In the genomic region with DNA sequence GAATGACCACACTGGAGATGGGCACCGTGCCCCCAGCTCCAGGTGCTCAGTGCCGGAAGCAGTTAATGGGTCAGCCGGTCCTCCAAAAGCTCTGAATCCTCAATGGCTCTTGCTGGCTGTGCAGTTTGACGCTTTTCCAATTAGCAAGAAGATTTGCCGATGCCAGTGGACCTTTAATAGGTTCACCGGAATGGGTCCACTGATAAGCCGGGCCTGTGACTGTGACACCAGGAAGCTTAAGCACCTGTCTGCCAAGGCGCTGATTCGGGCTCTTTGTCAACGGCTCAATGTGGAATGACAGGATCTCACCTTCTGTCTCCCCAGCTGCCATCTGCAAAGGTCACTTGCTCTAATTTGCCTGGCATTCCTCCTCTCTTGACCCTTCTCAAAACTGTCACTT, we compare ENCODE assay signal across 28 mouse cellular contexts.
A peak's percentile ranks its signal among the peaks of the same experiment; 100 is the strongest.
DNase-seq lines count a peak whose midpoint lies in the region; ATAC-seq lines count a peak whose summit lies in the region.
"Had no signal": no experiment of that assay in that cellular context is flagged by ENCODE, and none has a peak within 500 bp of the region (broad histone marks: within the 10 kb centered on the region; RNA-seq: fewer than 3 reads in every experiment).

No protein-coding gene starts in this region.

- intact Hi-C loops in left cerebral cortex, postnatal 4 days (cut with DNase I), result no loop called here

- 0 out of 2 replicates have a peak, but pooled peaks cover 7% of the 10 kb centered on the region for H3K4me1 ChIP-seq in midbrain, embryonic 13.5 days (replicated peaks)
- H3K4me1 ChIP-seq: embryonic facial prominence, embryonic 12.5 days; forebrain, embryonic 15.5 days; neural tube, embryonic 13.5 days had no signal

- 0 out of 2 replicates have a peak, but pooled peaks cover 4% of the 10 kb centered on the region for H3K27me3 ChIP-seq in midbrain, embryonic 13.5 days
- H3K27me3 ChIP-seq: embryonic facial prominence, embryonic 12.5 days; forebrain, embryonic 15.5 days; hindbrain, embryonic 12.5 days; neural tube, embryonic 13.5 days had no signal

- H3K36me3 ChIP-seq in midbrain, embryonic 13.5 days, result no peaks in the 10 kb centered on the region
- H3K36me3 ChIP-seq: embryonic facial prominence, embryonic 12.5 days; forebrain, embryonic 15.5 days; hindbrain, embryonic 12.5 days; neural tube, embryonic 13.5 days had no signal

- DNase-seq in left cerebral cortex, postnatal 4 days, result peak; percentile 35
- DNase-seq in left cerebral cortex, adult 18-20 months (ENCODE audit: low spot score in 2 of 2), result no peak
- DNase-seq in cerebellum, adult 11-12 months, result peak; percentile 86
- DNase-seq in cerebellum, adult 8-10 months, result peak; percentile 66
- DNase-seq in cerebellum, postnatal 25 days, result peak; percentile 75 to 84
- no peak for DNase-seq in lung, postnatal 36 days
- DNase-seq: adrenal gland, postnatal 25 days; B cell, adult 2 months; embryo, embryonic 11 days; gastrocnemius, adult 2 months; kidney, adult 8-10 months; kidney, postnatal 4 days; layer of hippocampus, postnatal 36 days; liver; lung, adult 2 months; lung, postnatal 10 days; right cerebral cortex, postnatal 25 days; thymus, adult 2 months; thymus, postnatal 36 days had no signal

- no peak overlapping the region for H3K4me2 ChIP-seq in midbrain, embryonic 13.5 days (replicated peaks)
- H3K4me2 ChIP-seq: embryonic facial prominence, embryonic 12.5 days; forebrain, embryonic 15.5 days; hindbrain, embryonic 12.5 days; neural tube, embryonic 13.5 days had no signal

- no peak overlapping the region for H3K4me3 ChIP-seq in midbrain, embryonic 13.5 days (replicated peaks)
- H3K4me3 ChIP-seq: embryonic facial prominence, embryonic 12.5 days; forebrain, embryonic 15.5 days; gastrocnemius, adult 2 months; hindbrain, embryonic 12.5 days; neural tube, embryonic 13.5 days had no signal

- ATAC-seq in midbrain, embryonic 13.5 days, result no peak
- ATAC-seq: forebrain, embryonic 15.5 days; intestine, embryonic 16.5 days had no signal

- 88% methylated on average over 10 of the region's 10 CpGs for WGBS in midbrain, embryonic 13.5 days

- no peak overlapping the region for H3K27ac ChIP-seq in midbrain, embryonic 13.5 days
- H3K27ac ChIP-seq: embryonic facial prominence, embryonic 12.5 days; forebrain, embryonic 15.5 days; gastrocnemius, adult 2 months; hindbrain, embryonic 12.5 days; kidney, postnatal 0 days; liver, embryonic 14.5 days; neural tube, embryonic 13.5 days; stomach, postnatal 0 days had no signal

- no peaks in the 10 kb centered on the region for H3K9me3 ChIP-seq in midbrain, embryonic 13.5 days
- H3K9me3 ChIP-seq: embryonic facial prominence, embryonic 12.5 days; forebrain, embryonic 15.5 days; hindbrain, embryonic 12.5 days; neural tube, embryonic 13.5 days had no signal

- H3K9ac ChIP-seq in midbrain, embryonic 13.5 days (replicated peaks), result no peak overlapping the region
- H3K9ac ChIP-seq: embryonic facial prominence, embryonic 12.5 days; forebrain, embryonic 15.5 days; hindbrain, embryonic 12.5 days; liver, embryonic 14.5 days; neural tube, embryonic 13.5 days had no signal

Comparison
In these comparisons a context has a peak if more than half of its experiments do, and no peak if none do; other contexts are left out.
1. DNase-seq: peak in left cerebral cortex, postnatal 4 days (single experiment), cerebellum, adult 11-12 months (single experiment), cerebellum, adult 8-10 months (single experiment) and cerebellum, postnatal 25 days (2 of 2); none in left cerebral cortex, adult 18-20 months (0 of 2) and lung, postnatal 36 days (single experiment).